Mouse (Mus musculus) ES-Bruce4 (cell line): Measurements from ENCODE around the gene Hace1.

Experiments
- CTCF ChIP-seq: IDR thresholded peaks from one replicate; pipeline ENCODE4 v1.8.1; 2011; ENCODE audit warnings: low read depth, low read length
- EP300 ChIP-seq: IDR thresholded peaks from 2 replicates; pipeline ENCODE4 v1.6.1; 2011; ENCODE audit warnings: low read depth, low read length; ENCODE audit not compliant: insufficient read depth
- POLR2A ChIP-seq: IDR thresholded peaks from one replicate; pipeline ENCODE4 v1.8.1; 2011; ENCODE audit warnings: low read length; ENCODE audit not compliant: insufficient read depth

DNA sequence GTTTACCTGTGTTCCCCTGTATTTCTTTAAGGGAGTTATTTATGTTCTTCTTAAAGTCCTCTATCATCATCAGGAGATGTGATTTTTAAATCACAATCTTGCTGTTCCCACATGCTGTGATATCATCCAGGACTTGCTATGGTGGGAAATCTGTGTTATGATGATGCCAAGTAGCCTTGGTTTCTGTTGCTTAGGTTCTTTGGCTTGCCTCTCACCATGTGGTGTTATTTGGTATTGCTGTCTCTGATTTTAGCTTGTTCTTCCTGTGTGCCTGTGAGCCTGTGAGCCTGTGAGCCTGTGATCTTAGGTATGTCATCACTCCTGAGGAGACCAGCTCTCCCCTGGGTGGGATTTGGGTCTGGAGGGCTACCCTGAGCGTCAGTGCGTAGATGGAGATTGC, 90.6 kb downstream of the Hace1 start:
- TF ChIP-seq CTCF: no peak
- TF ChIP-seq POLR2A: no peak
- TF ChIP-seq EP300: no peak
